Mouse (Mus musculus) midbrain, embryonic 14.5 days (tissue): Measurements from ENCODE around the gene Dync2h1. TPM values are rescaled to one million over a fixed set of nuclear protein-coding genes. Genes with fewer than 3 reads are reported as not detected.

ENCODE experiments used
- ATAC-seq: fragments of 200-750 bp; cut with Nextera tagmentation; 2 replicates; pipeline ENCODE4 v1.8.0; 2017; ENCODE audit warnings: moderate number of reproducible peaks, moderate library complexity; ENCODE audit not compliant: low FRiP score, low TSS enrichment
- DNase-seq: peaks from one replicate; pipeline ENCODE4 v3.0.0-alpha.2; 2015
- H3K27ac ChIP-seq: fragments of 300-500 bp; sonication (generic); replicated peaks from 2 replicates; pipeline ENCODE4 v1.5.1; 2014; ENCODE audit warnings: mild to moderate bottlenecking, low read depth, low read length, moderate library complexity
- H3K27me3 ChIP-seq: fragments of 300-500 bp; sonication (generic); 2 replicates; pipeline ENCODE4 v1.6.1; 2014; ENCODE audit warnings: low read length, control low read depth, mixed read lengths; ENCODE audit not compliant: control insufficient read depth, insufficient read depth
- H3K36me3 ChIP-seq: fragments of 300-500 bp; sonication (generic); 2 replicates; pipeline ENCODE4 v1.6.1; 2014; ENCODE audit warnings: low read length, control low read depth; ENCODE audit not compliant: control insufficient read depth, insufficient read depth
- H3K4me1 ChIP-seq: fragments of 300-500 bp; sonication (generic); 2 replicates; pipeline ENCODE4 v1.6.1; 2014; ENCODE audit warnings: mild to moderate bottlenecking, antibody characterized with exemption, low read length, control low read depth; ENCODE audit not compliant: control insufficient read depth, insufficient read depth
- H3K4me2 ChIP-seq: fragments of 300-500 bp; sonication (generic); 2 replicates; pipeline ENCODE4 v1.6.1; 2014; ENCODE audit warnings: mild to moderate bottlenecking, low read length, moderate library complexity
- H3K4me3 ChIP-seq: fragments of 300-500 bp; sonication (generic); replicated peaks from 2 replicates; pipeline ENCODE4 v1.5.1; 2014; ENCODE audit warnings: low read depth, low read length
- H3K9ac ChIP-seq: fragments of 300-500 bp; sonication (generic); replicated peaks from 2 replicates; pipeline ENCODE4 v1.6.1; 2014; ENCODE audit warnings: mild to moderate bottlenecking, low read length, moderate library complexity
- H3K9me3 ChIP-seq: fragments of 300-500 bp; sonication (generic); 2 replicates; pipeline ENCODE4 v1.6.1; 2016; ENCODE audit warnings: low read length, control low read depth, mixed read lengths; ENCODE audit not compliant: control insufficient read depth
- WGBS: fragments of 180-500 bp; shearing (Covaris S2); extraction: QIAGEN DNeasy Blood & Tissue Kit; methylation state at CpG from one replicate; pipeline ENCODE4 v1.1.7; 2014; 5-methylcytosine and 5-hydroxymethylcytosine counted together
- polyA plus RNA-seq: library from polyadenylated mRNA; unstranded; fragments of >200 nt; fragmentation: Nextera tagmentation; extraction: Ambion mirVana; gene quantifications from 2 replicates; pipeline ENCODE4 v1.2.1, GENCODE M21; 2014

Gene Dync2h1
- polyA plus RNA-seq, 1 experiment from 2014 or later, result 26.3 TPM

- 94% methylated on average over 6 of the region's 6 CpGs for WGBS
- no peak for ATAC-seq
- H3K9ac ChIP-seq, result no peak overlapping the region
Observed at GRCm38 (mm10) chr9:7167339-7167998, 16.8 kb downstream of the Dync2h1 start.

GRCm38 (mm10) chr9:7160688-7161087 is 23.6 kb downstream of the Dync2h1 start:
- Histone ChIP-seq H3K27ac (no peak overlapping the region), H3K27me3 (no peaks in the 10 kb centered on the region), H3K9me3 (no peaks in the 10 kb centered on the region), H3K4me3 (no peak overlapping the region), H3K4me1 (no peaks in the 10 kb centered on the region), H3K36me3 (peaks cover 57% of the 10 kb centered on the region), H3K4me2 (no peak overlapping the region), H3K9ac (no peak overlapping the region)
- no peak for ATAC-seq
- DNase-seq, result no peak
- WGBS, result 96% methylated on average over 5 of the region's 5 CpGs

More at GRCm38 (mm10) chr9:7167339-7167998, 16.8 kb downstream of the Dync2h1 start:
- no peaks in the 10 kb centered on the region for H3K4me1 ChIP-seq
- H3K4me3 ChIP-seq, result no peak overlapping the region
- no peaks in the 10 kb centered on the region for H3K9me3 ChIP-seq
- no peak for DNase-seq
- peaks cover 51% of the 10 kb centered on the region for H3K36me3 ChIP-seq
- H3K27ac ChIP-seq, result no peak overlapping the region
- H3K4me2 ChIP-seq, result no peak overlapping the region
- no peaks in the 10 kb centered on the region for H3K27me3 ChIP-seq

GRCm38 (mm10) chr9:7159718-7160117 is 24.5 kb downstream of the Dync2h1 start:
- Histone ChIP-seq H3K4me3 (no peak overlapping the region), H3K4me1 (no peaks in the 10 kb centered on the region), H3K9ac (no peak overlapping the region), H3K4me2 (no peak overlapping the region), H3K9me3 (no peaks in the 10 kb centered on the region), H3K27me3 (no peaks in the 10 kb centered on the region), H3K27ac (no peak overlapping the region), H3K36me3 (peaks cover 60% of the 10 kb centered on the region)
- WGBS, result 87% methylated on average over 3 of the region's 3 CpGs
- no peak for ATAC-seq
- no peak for DNase-seq

GRCm38 (mm10) chr9:7158605-7159004 is 25.6 kb downstream of the Dync2h1 start:
- ATAC-seq (no peak), DNase-seq (no peak)
- Histone ChIP-seq H3K27ac (no peak overlapping the region), H3K9ac (no peak overlapping the region), H3K27me3 (no peaks in the 10 kb centered on the region), H3K9me3 (no peaks in the 10 kb centered on the region), H3K36me3 (peaks cover 59% of the 10 kb centered on the region), H3K4me3 (no peak overlapping the region), H3K4me2 (no peak overlapping the region), H3K4me1 (no peaks in the 10 kb centered on the region)
- WGBS, result 97% methylated on average over 7 of the region's 7 CpGs

GRCm38 (mm10) chr9:7154391-7154790 is 29.9 kb downstream of the Dync2h1 start:
- 99% methylated on average over 2 of the region's 2 CpGs for WGBS
- H3K4me2 ChIP-seq, result no peak overlapping the region
- peaks cover 44% of the 10 kb centered on the region for H3K36me3 ChIP-seq
- H3K4me1 ChIP-seq, result no peaks in the 10 kb centered on the region
- no peak overlapping the region for H3K27ac ChIP-seq
- no peaks in the 10 kb centered on the region for H3K9me3 ChIP-seq
- H3K9ac ChIP-seq, result no peak overlapping the region
- H3K4me3 ChIP-seq, result no peak overlapping the region
- ATAC-seq, result no peak
- H3K27me3 ChIP-seq, result no peaks in the 10 kb centered on the region
- no peak for DNase-seq

GRCm38 (mm10) chr9:7122863-7123262 is 61.4 kb downstream of the Dync2h1 start:
- Histone ChIP-seq H3K27me3 (no peaks in the 10 kb centered on the region), H3K36me3 (peaks cover 23% of the 10 kb centered on the region; the same call in 1 of the 2 replicates)
- DNase-seq, result no peak

GRCm38 (mm10) chr9:7110166-7110565 is 74.1 kb downstream of the Dync2h1 start:
- H3K4me3 ChIP-seq, result no peak overlapping the region
- H3K4me1 ChIP-seq, result no peaks in the 10 kb centered on the region
- H3K4me2 ChIP-seq, result no peak overlapping the region
- no peak overlapping the region for H3K27ac ChIP-seq
- no peaks in the 10 kb centered on the region for H3K27me3 ChIP-seq
- H3K9ac ChIP-seq, result no peak overlapping the region
- ATAC-seq, result no peak
- DNase-seq, result no peak
- H3K36me3 ChIP-seq, result peaks cover 20% of the 10 kb centered on the region; the same call in 1 of the 2 replicates
- WGBS, result 90% methylated on average over 1 of the region's 1 CpGs
- no peaks in the 10 kb centered on the region for H3K9me3 ChIP-seq

More at GRCm38 (mm10) chr9:7122863-7123262, 61.4 kb downstream of the Dync2h1 start:
- no peaks in the 10 kb centered on the region for H3K9me3 ChIP-seq
- H3K9ac ChIP-seq, result no peak overlapping the region
- WGBS, result 94% methylated on average over 2 of the region's 2 CpGs
- no peak overlapping the region for H3K4me2 ChIP-seq
- H3K27ac ChIP-seq, result no peak overlapping the region
- no peak overlapping the region for H3K4me3 ChIP-seq
- ATAC-seq, result no peak
- H3K4me1 ChIP-seq, result no peaks in the 10 kb centered on the region

- Histone ChIP-seq H3K36me3 (peaks cover 10% of the 10 kb centered on the region; the same call in 1 of the 2 replicates), H3K4me2 (no peak overlapping the region), H3K27ac (no peak overlapping the region), H3K4me3 (no peak overlapping the region), H3K9ac (no peak overlapping the region), H3K27me3 (no peaks in the 10 kb centered on the region), H3K4me1 (no peaks in the 10 kb centered on the region), H3K9me3 (no peaks in the 10 kb centered on the region)
- ATAC-seq, result no peak
- no peak for DNase-seq
Observed at GRCm38 (mm10) chr9:7101361-7101760, 82.9 kb downstream of the Dync2h1 start.

- 93% methylated on average over 2 of the region's 2 CpGs for WGBS
- Histone ChIP-seq H3K36me3 (peaks cover 34% of the 10 kb centered on the region), H3K4me3 (no peak overlapping the region), H3K9me3 (no peaks in the 10 kb centered on the region), H3K9ac (no peak overlapping the region), H3K27ac (no peak overlapping the region), H3K4me2 (no peak overlapping the region), H3K4me1 (no peaks in the 10 kb centered on the region), H3K27me3 (no peaks in the 10 kb centered on the region)
- ATAC-seq, result no peak
- no peak for DNase-seq
Observed at GRCm38 (mm10) chr9:7074625-7075024, 109.6 kb downstream of the Dync2h1 start.
